Mouse (Mus musculus): ENCODE measurements at regions not wholly inside any gene's neighbourhood (a gene's known extent, or its start where the extent isn't known, plus 50 kb on each side); places are given as distances from the start of the nearest gene placed in this dataset.
A peak's percentile ranks its signal among the peaks of the same experiment; 100 is the strongest.

- no peak overlapping the region for H3ac ChIP-seq (ENCODE audit: control insufficient read depth, insufficient read length)
- H3K4me3 ChIP-seq, result no peak overlapping the region
- no peak overlapping the region for H3K4me2 ChIP-seq (ENCODE audit: low read depth)
- no peaks in the 10 kb centered on the region for H3K27me3 ChIP-seq (ENCODE audit: control insufficient read depth, insufficient read depth, insufficient read length)
- TF ChIP-seq POLR2AphosphoS2 (IDR thresholded peaks at IDR 0.05; ENCODE audit: insufficient read length, low read depth) (no peak), MYOD1 (IDR thresholded peaks at IDR 0.05; ENCODE audit: control insufficient read depth in 1 of 3, insufficient read length in 2 of 3, low read depth in 2 of 3) (no peak), REST (IDR thresholded peaks at IDR 0.05; ENCODE audit: insufficient read depth, insufficient read length) (no peak), TCF12 (IDR thresholded peaks at IDR 0.05; ENCODE audit: insufficient read depth, poor library complexity, severe bottlenecking) (no peak), SRF (IDR thresholded peaks at IDR 0.05; ENCODE audit: control insufficient read depth, insufficient read length, low read depth) (no peak), CEBPB (IDR thresholded peaks at IDR 0.05; ENCODE audit: insufficient read depth, poor library complexity, severe bottlenecking) (no peak), MYOG (IDR thresholded peaks at IDR 0.05; ENCODE audit: control insufficient read depth in 1 of 3, insufficient read depth in 1 of 3, insufficient read length in 2 of 3, low read depth in 2 of 3) (no peak), E2F4 (IDR thresholded peaks at IDR 0.05; ENCODE audit: insufficient read depth) (no peak), USF1 (IDR thresholded peaks at IDR 0.05; ENCODE audit: low read depth) (no peak), TCF3 (IDR thresholded peaks at IDR 0.05; ENCODE audit: insufficient read length, low read depth) (no peak), POLR2A (IDR thresholded peaks at IDR 0.05; ENCODE audit: insufficient read length, low read depth) (no peak), MAX (IDR thresholded peaks at IDR 0.05; ENCODE audit: low read depth) (no peak)
- H3K79me2 ChIP-seq (ENCODE audit: control insufficient read depth, insufficient read depth), result no peaks in the 10 kb centered on the region
- H3K36me3 ChIP-seq (ENCODE audit: control insufficient read depth, insufficient read depth), result no peaks in the 10 kb centered on the region
Measured at GRCm38 (mm10) chr5:136633901-136634300, 59.0 kb upstream of the Myl10 start.

GRCm38 (mm10) chr5:136635119-136635518 is 57.8 kb upstream of the Myl10 start:
- Histone ChIP-seq H3ac (ENCODE audit: control insufficient read depth, insufficient read length) (no peak overlapping the region), H3K4me2 (ENCODE audit: low read depth) (no peak overlapping the region), H3K27me3 (ENCODE audit: control insufficient read depth, insufficient read depth, insufficient read length) (no peaks in the 10 kb centered on the region), H3K79me2 (ENCODE audit: control insufficient read depth, insufficient read depth) (no peaks in the 10 kb centered on the region), H3K36me3 (ENCODE audit: control insufficient read depth, insufficient read depth) (no peaks in the 10 kb centered on the region), H3K4me3 (no peak overlapping the region)
- TF ChIP-seq SRF (IDR thresholded peaks at IDR 0.05; ENCODE audit: control insufficient read depth, insufficient read length, low read depth) (no peak), POLR2AphosphoS2 (IDR thresholded peaks at IDR 0.05; ENCODE audit: insufficient read length, low read depth) (no peak), MYOD1 (IDR thresholded peaks at IDR 0.05; ENCODE audit: control insufficient read depth in 1 of 3, insufficient read length in 2 of 3, low read depth in 2 of 3) (peak in 2 of 3 experiments; percentile 71 to 77), E2F4 (IDR thresholded peaks at IDR 0.05; ENCODE audit: insufficient read depth) (no peak), CEBPB (IDR thresholded peaks at IDR 0.05; ENCODE audit: insufficient read depth, poor library complexity, severe bottlenecking) (no peak), MYOG (IDR thresholded peaks at IDR 0.05; ENCODE audit: control insufficient read depth in 1 of 3, insufficient read depth in 1 of 3, insufficient read length in 2 of 3, low read depth in 2 of 3) (peak in 1 of 3 experiments; percentile 57)

GRCm38 (mm10) chr5:136636476-136636875 is 56.5 kb upstream of the Myl10 start:
- no peaks in the 10 kb centered on the region for H3K79me2 ChIP-seq (ENCODE audit: control insufficient read depth, insufficient read depth)
- TF ChIP-seq USF1 (IDR thresholded peaks at IDR 0.05; ENCODE audit: low read depth) (no peak), E2F4 (IDR thresholded peaks at IDR 0.05; ENCODE audit: insufficient read depth) (no peak), MAX (IDR thresholded peaks at IDR 0.05; ENCODE audit: low read depth) (no peak), SRF (IDR thresholded peaks at IDR 0.05; ENCODE audit: control insufficient read depth, insufficient read length, low read depth) (no peak), POLR2A (IDR thresholded peaks at IDR 0.05; ENCODE audit: insufficient read length, low read depth) (no peak), POLR2AphosphoS2 (IDR thresholded peaks at IDR 0.05; ENCODE audit: insufficient read length, low read depth) (no peak), MYOD1 (IDR thresholded peaks at IDR 0.05; ENCODE audit: control insufficient read depth in 1 of 3, insufficient read length in 2 of 3, low read depth in 2 of 3) (no peak), REST (IDR thresholded peaks at IDR 0.05; ENCODE audit: insufficient read depth, insufficient read length) (no peak), TCF12 (IDR thresholded peaks at IDR 0.05; ENCODE audit: insufficient read depth, poor library complexity, severe bottlenecking) (no peak), TCF3 (IDR thresholded peaks at IDR 0.05; ENCODE audit: insufficient read length, low read depth) (no peak), CEBPB (IDR thresholded peaks at IDR 0.05; ENCODE audit: insufficient read depth, poor library complexity, severe bottlenecking) (no peak), MYOG (IDR thresholded peaks at IDR 0.05; ENCODE audit: control insufficient read depth in 1 of 3, insufficient read depth in 1 of 3, insufficient read length in 2 of 3, low read depth in 2 of 3) (no peak)
- H3K4me2 ChIP-seq (ENCODE audit: low read depth), result no peak overlapping the region
- no peak overlapping the region for H3K4me3 ChIP-seq
- H3K27me3 ChIP-seq (ENCODE audit: control insufficient read depth, insufficient read depth, insufficient read length), result no peaks in the 10 kb centered on the region
- H3ac ChIP-seq (ENCODE audit: control insufficient read depth, insufficient read length), result no peak overlapping the region
- H3K36me3 ChIP-seq (ENCODE audit: control insufficient read depth, insufficient read depth), result no peaks in the 10 kb centered on the region

GRCm38 (mm10) chr5:136637872-136638271 is 55.1 kb upstream of the Myl10 start:
- no peak overlapping the region for H3K4me2 ChIP-seq (ENCODE audit: low read depth)
- TF ChIP-seq POLR2AphosphoS2 (IDR thresholded peaks at IDR 0.05; ENCODE audit: insufficient read length, low read depth), result no peak
- TF ChIP-seq MAX (IDR thresholded peaks at IDR 0.05; ENCODE audit: low read depth), result no peak
- no peak for TF ChIP-seq TCF12 (IDR thresholded peaks at IDR 0.05; ENCODE audit: insufficient read depth, poor library complexity, severe bottlenecking)
- no peak for TF ChIP-seq POLR2A (IDR thresholded peaks at IDR 0.05; ENCODE audit: insufficient read length, low read depth)
- TF ChIP-seq REST (IDR thresholded peaks at IDR 0.05; ENCODE audit: insufficient read depth, insufficient read length), result no peak
- no peak for TF ChIP-seq TCF3 (IDR thresholded peaks at IDR 0.05; ENCODE audit: insufficient read length, low read depth)
- no peak for TF ChIP-seq SRF (IDR thresholded peaks at IDR 0.05; ENCODE audit: control insufficient read depth, insufficient read length, low read depth)
- no peak for TF ChIP-seq MYOG (IDR thresholded peaks at IDR 0.05; ENCODE audit: control insufficient read depth in 1 of 3, insufficient read depth in 1 of 3, insufficient read length in 2 of 3, low read depth in 2 of 3)
- no peak for TF ChIP-seq E2F4 (IDR thresholded peaks at IDR 0.05; ENCODE audit: insufficient read depth)
- no peak for TF ChIP-seq USF1 (IDR thresholded peaks at IDR 0.05; ENCODE audit: low read depth)
- no peak for TF ChIP-seq CEBPB (IDR thresholded peaks at IDR 0.05; ENCODE audit: insufficient read depth, poor library complexity, severe bottlenecking)
- no peak for TF ChIP-seq MYOD1 (IDR thresholded peaks at IDR 0.05; ENCODE audit: control insufficient read depth in 1 of 3, insufficient read length in 2 of 3, low read depth in 2 of 3)
- no peaks in the 10 kb centered on the region for H3K79me2 ChIP-seq (ENCODE audit: control insufficient read depth, insufficient read depth)
- no peak overlapping the region for H3ac ChIP-seq (ENCODE audit: control insufficient read depth, insufficient read length)
- no peak overlapping the region for H3K4me3 ChIP-seq
- no peaks in the 10 kb centered on the region for H3K27me3 ChIP-seq (ENCODE audit: control insufficient read depth, insufficient read depth, insufficient read length)
- no peaks in the 10 kb centered on the region for H3K36me3 ChIP-seq (ENCODE audit: control insufficient read depth, insufficient read depth)

Data from myocyte (in vitro differentiated cells).